In the genomic region with DNA sequence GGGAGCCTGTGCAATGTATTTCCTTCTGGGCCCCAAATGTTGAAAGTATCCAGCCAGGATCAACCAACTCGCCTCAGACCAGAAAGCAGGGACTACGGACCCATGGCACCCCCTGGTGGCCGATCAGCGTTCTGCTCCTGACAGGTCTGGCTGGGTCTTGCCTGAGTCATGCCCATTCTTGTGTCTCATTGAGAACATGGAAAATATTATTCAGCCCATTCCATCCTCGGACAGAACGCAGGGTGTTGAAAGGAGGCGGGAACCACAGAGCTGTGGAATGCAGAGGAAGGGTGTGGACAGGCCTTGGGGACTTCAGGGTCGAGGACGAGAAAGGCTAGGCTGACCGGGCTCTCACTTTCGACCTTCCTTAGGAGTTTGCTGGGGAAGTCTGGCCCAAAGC, we compare ENCODE assay signal across 8 mouse cellular contexts. TPM values are rescaled to one million over a fixed set of nuclear protein-coding genes. Genes with fewer than 3 reads are reported as not detected.
DNase-seq lines count a peak whose midpoint lies in the region; ATAC-seq and TF ChIP-seq lines count a peak whose summit lies in the region.

No protein-coding gene starts in this region.

- dilution Hi-C loops in CH12.LX (cut with MboI; ENCODE audit: extremely low pct_ligation_motif_present, extremely low pct_unique_long_range_greater_than_20kb, low sequenced_read_pairs) = no loop called here

- no peaks in the 10 kb centered on the region for H3K79me2 ChIP-seq in CH12.LX (replicated peaks; ENCODE audit: control insufficient read depth, extremely low read depth, insufficient read depth, poor library complexity, severe bottlenecking)

- H3K27ac ChIP-seq in CH12.LX (ENCODE audit: insufficient read depth, low read depth) = no peak overlapping the region
- no peak overlapping the region for H3K27ac ChIP-seq in forebrain, embryonic 13.5 days
- H3K27ac ChIP-seq in liver, embryonic 16.5 days (ENCODE audit: low read length) = no peak overlapping the region
- no peak overlapping the region for H3K27ac ChIP-seq in neural tube, embryonic 14.5 days (ENCODE audit: low read depth, low read length)
- H3K27ac ChIP-seq in testis, adult 2 months (ENCODE audit: control insufficient read depth, insufficient read depth, low read depth, low read length) = no peak overlapping the region

- WGBS in forebrain, embryonic 13.5 days = 27% methylated on average over 11 of the region's 11 CpGs
- 28% methylated on average over 11 of the region's 11 CpGs for WGBS in liver, embryonic 16.5 days (ENCODE audit: insufficient replicate concordance)
- 29% methylated on average over 11 of the region's 11 CpGs for WGBS in neural tube, embryonic 14.5 days

- in situ Hi-C loops in CH12.LX (cut with MboI; ENCODE audit: low pct_ligation_motif_present, low pct_unique_long_range_greater_than_20kb, low sequenced_read_pairs) = loop anchor here (5.0 to 25.0 kb wide), 3 partner anchors 92 to 377 kb away; no protein-coding TSS in a partner anchor

- peak; percentile 69 for ATAC-seq in forebrain, embryonic 13.5 days
- peak; percentile 64 for ATAC-seq in liver, embryonic 16.5 days (ENCODE audit: low read depth)
- peak; percentile 51 for ATAC-seq in neural tube, embryonic 14.5 days (ENCODE audit: low read depth)

- H3K4me3 ChIP-seq in CH12.LX (replicated peaks in 1 of 3; ENCODE audit: low read depth in 2 of 3, low read length in 2 of 3, poor library complexity in 1 of 3) = no peak overlapping the region
- H3K4me3 ChIP-seq in forebrain, embryonic 13.5 days = no peak overlapping the region
- no peak overlapping the region for H3K4me3 ChIP-seq in liver, embryonic 16.5 days (ENCODE audit: low read depth, low read length)
- no peak overlapping the region for H3K4me3 ChIP-seq in neural tube, embryonic 14.5 days (ENCODE audit: low read depth, low read length)
- no peak overlapping the region for H3K4me3 ChIP-seq in testis, adult 2 months (ENCODE audit: control insufficient read depth, low read depth, low read length)

- peak; percentile 82 to 98 for TF ChIP-seq CTCF in CH12.LX (conservative IDR thresholded peaks at IDR 0.05 in 1 of 2, IDR thresholded peaks at IDR 0.05 in 1 of 2; ENCODE audit: low read depth in 2 of 2, low read length in 2 of 2)
- peak; percentile 94 for TF ChIP-seq CTCF in testis, adult 2 months (IDR thresholded peaks at IDR 0.05; ENCODE audit: control insufficient read depth, insufficient read depth, insufficient replicate concordance, low read depth, low read length)

- DNase-seq in CH12.LX (ENCODE audit: extremely low read depth) = peak; percentile 91
- DNase-seq in c-Kit-positive CD71-positive TER-119-positive erythroid progenitor cells, embryonic 14.5 days (ENCODE audit: low spot score) = peak; percentile 74
- peak; percentile 98 to 99 for DNase-seq in heart, postnatal 10 days
- peak; percentile 96 to 97 for DNase-seq in kidney, postnatal 4 days

- no peak for TF ChIP-seq POLR2A in CH12.LX (IDR thresholded peaks at IDR 0.05; ENCODE audit: low read depth, low read length)
- no peak for TF ChIP-seq POLR2A in testis, adult 2 months (IDR thresholded peaks at IDR 0.05; ENCODE audit: control insufficient read depth, low read depth, low read length)

- intact Hi-C loops in heart, postnatal 10 days (cut with DNase I) = loop anchor here (1.0 to 2.0 kb wide), 5 partner anchors 61 to 135 kb away; no protein-coding TSS in a partner anchor

- H3K27me3 ChIP-seq in CH12.LX (replicated peaks) = no peaks in the 10 kb centered on the region
- no peaks in the 10 kb centered on the region for H3K27me3 ChIP-seq in forebrain, embryonic 13.5 days
- H3K27me3 ChIP-seq in liver, embryonic 16.5 days (ENCODE audit: control insufficient read depth, insufficient read depth, low read depth, low read length) = no peaks in the 10 kb centered on the region
- H3K27me3 ChIP-seq in neural tube, embryonic 14.5 days (ENCODE audit: control insufficient read depth, insufficient read depth, low read length) = no peaks in the 10 kb centered on the region
- H3K27me3 ChIP-seq in testis, adult 2 months (ENCODE audit: control insufficient read depth, insufficient read depth, low read length) = no peaks in the 10 kb centered on the region

- H3K36me3 ChIP-seq in CH12.LX (replicated peaks in 1 of 2; ENCODE audit: control insufficient read depth in 1 of 2, insufficient read depth in 1 of 2, low read length in 1 of 2) = no peaks in the 10 kb centered on the region
- H3K36me3 ChIP-seq in forebrain, embryonic 13.5 days (ENCODE audit: poor library complexity, severe bottlenecking) = no peaks in the 10 kb centered on the region
- H3K36me3 ChIP-seq in liver, embryonic 16.5 days (ENCODE audit: control insufficient read depth, insufficient read depth) = no peaks in the 10 kb centered on the region
- H3K36me3 ChIP-seq in neural tube, embryonic 14.5 days (ENCODE audit: control insufficient read depth, insufficient read depth, low read length) = no peaks in the 10 kb centered on the region
- H3K36me3 ChIP-seq in testis, adult 2 months (ENCODE audit: control insufficient read depth, insufficient read depth, low read length) = no peaks in the 10 kb centered on the region

- H3K4me1 ChIP-seq in CH12.LX (ENCODE audit: control insufficient read depth in 1 of 2, insufficient read depth in 2 of 2) = peaks cover 0 to 20% of the 10 kb centered on the region in 2 experiments; a peak in 2 of 4 replicates
- H3K4me1 ChIP-seq in forebrain, embryonic 13.5 days = no peaks in the 10 kb centered on the region
- H3K4me1 ChIP-seq in liver, embryonic 16.5 days (ENCODE audit: control insufficient read depth, low read depth, low read length) = no peaks in the 10 kb centered on the region
- no peaks in the 10 kb centered on the region for H3K4me1 ChIP-seq in neural tube, embryonic 14.5 days (ENCODE audit: control insufficient read depth, insufficient read depth, low read length)
- H3K4me1 ChIP-seq in testis, adult 2 months (ENCODE audit: control insufficient read depth, insufficient read depth, low read length) = no peaks in the 10 kb centered on the region

- TF ChIP-seq EP300 in CH12.LX (IDR thresholded peaks at IDR 0.05; ENCODE audit: low read length) = peak; percentile 57

- no peaks in the 10 kb centered on the region for H3K9me3 ChIP-seq in CH12.LX (replicated peaks; ENCODE audit: low read length)
- H3K9me3 ChIP-seq in forebrain, embryonic 13.5 days (replicated peaks) = no peaks in the 10 kb centered on the region
- no peaks in the 10 kb centered on the region for H3K9me3 ChIP-seq in liver, embryonic 16.5 days (replicated peaks; ENCODE audit: control insufficient read depth, low read length)
- no peaks in the 10 kb centered on the region for H3K9me3 ChIP-seq in neural tube, embryonic 14.5 days (ENCODE audit: control insufficient read depth, low read length)

- peak; percentile 99 for TF ChIP-seq RAD21 in CH12.LX (IDR thresholded peaks at IDR 0.05; ENCODE audit: low read depth, low read length)

- no peak overlapping the region for H3K9ac ChIP-seq in CH12.LX (ENCODE audit: insufficient read depth, low read depth)
- H3K9ac ChIP-seq in forebrain, embryonic 13.5 days = no peak overlapping the region
- no peak overlapping the region for H3K9ac ChIP-seq in liver, embryonic 16.5 days (ENCODE audit: low read depth, low read length)
- no peak overlapping the region for H3K9ac ChIP-seq in neural tube, embryonic 14.5 days (replicated peaks; ENCODE audit: low read depth, low read length)

- H3K4me2 ChIP-seq in CH12.LX (ENCODE audit: insufficient read depth, low read depth, poor library complexity, severe bottlenecking) = peak overlapping the region; percentile 37; the same call in 1 of the 2 replicates
- no peak overlapping the region for H3K4me2 ChIP-seq in forebrain, embryonic 13.5 days
- H3K4me2 ChIP-seq in liver, embryonic 16.5 days (ENCODE audit: low read depth, low read length) = no peak overlapping the region
- no peak overlapping the region for H3K4me2 ChIP-seq in neural tube, embryonic 14.5 days (ENCODE audit: low read depth, low read length)

TF ChIP-seq in CH12.LX, 34 proteins besides CTCF, POLR2A, EP300 and RAD21 (continues in another document):
- no peak for TF ChIP-seq NRF1 (IDR thresholded peaks at IDR 0.05; ENCODE audit: low read depth, low read length)
- 0 out of 2 replicates have a peak, but pooled peaks have one; percentile 26 for TF ChIP-seq MAZ (IDR thresholded peaks at IDR 0.05; ENCODE audit: low read depth, low read length)
- peak; percentile 88 for TF ChIP-seq JUN (IDR thresholded peaks at IDR 0.05; ENCODE audit: insufficient read depth, low read depth, low read length)
- no peak for TF ChIP-seq MXI1 (IDR thresholded peaks at IDR 0.05; ENCODE audit: low read depth, low read length)
- no peak for TF ChIP-seq PAX5 (IDR thresholded peaks at IDR 0.05; ENCODE audit: low read length)
- TF ChIP-seq USF2 (conservative IDR thresholded peaks at IDR 0.05; ENCODE audit: low read depth, low read length) = no peak
- TF ChIP-seq ZC3H11A (IDR thresholded peaks at IDR 0.05; ENCODE audit: low read depth, low read length) = peak; percentile 97
- 0 out of 2 replicates have a peak, but pooled peaks have one; percentile 36 for TF ChIP-seq TCF12 (IDR thresholded peaks at IDR 0.05; ENCODE audit: low read depth, low read length)
- 0 out of 2 replicates have a peak, but pooled peaks have one; percentile 42 for TF ChIP-seq ELF1 (IDR thresholded peaks at IDR 0.05; ENCODE audit: low read depth, low read length)
- TF ChIP-seq MAFK (IDR thresholded peaks at IDR 0.05; ENCODE audit: insufficient replicate concordance, low read length) = 0 out of 2 replicates have a peak, but pooled peaks have one; percentile 19
- TF ChIP-seq SIN3A (IDR thresholded peaks at IDR 0.05; ENCODE audit: low read length) = peak; percentile 52; the same call in 1 of the 2 replicates
- TF ChIP-seq JUND (conservative IDR thresholded peaks at IDR 0.05; ENCODE audit: low read depth, low read length) = peak; percentile 88
- TF ChIP-seq ETS1 (conservative IDR thresholded peaks at IDR 0.05; ENCODE audit: low read depth, low read length) = peak; percentile 53
- no peak for TF ChIP-seq GABPA (IDR thresholded peaks at IDR 0.05; ENCODE audit: insufficient replicate concordance, low read depth, low read length)
- peak; percentile 64; the same call in 1 of the 2 replicates for TF ChIP-seq IRF4 (IDR thresholded peaks at IDR 0.05; ENCODE audit: low read depth, low read length)
- TF ChIP-seq SMC3 (IDR thresholded peaks at IDR 0.05; ENCODE audit: low read depth, low read length) = peak; percentile 99
- TF ChIP-seq CHD1 (IDR thresholded peaks at IDR 0.05; ENCODE audit: low read depth, low read length) = peak; percentile 75; the same call in 1 of the 2 replicates

RNA-seq across cellular contexts. Expression of a gene that starts 15.5 kb away (rescaled TPM):
- total RNA-seq in CH12.LX (2012; rRNA removed) (34.0 and 35.1 TPM in 2 replicates), CH12.LX (2014; rRNA removed) (29.5 and 33.6 TPM in 2 replicates)
- polyA plus RNA-seq in CH12.LX (2012; ENCODE audit: insufficient read length, low read depth) = 76.1 and 84.5 TPM in 2 replicates
- polyA plus RNA-seq in forebrain, embryonic 13.5 days (2015; fragmentation: Nextera tagmentation; extraction: Ambion mirVana) = 73.3 and 85.4 TPM in 2 replicates
- total RNA-seq in heart, postnatal 10 days (2021) = 10 to 100 TPM; 48.7 to 55.5 TPM
- 20.0 and 23.6 TPM in 2 replicates for polyA plus RNA-seq in liver, embryonic 16.5 days (2015; fragmentation: Nextera tagmentation; extraction: Ambion mirVana)
- 63.4 and 69.3 TPM in 2 replicates for polyA plus RNA-seq in neural tube, embryonic 14.5 days (2014; fragmentation: Nextera tagmentation; extraction: Ambion mirVana)
- polyA plus RNA-seq in testis, adult 2 months (2012; rRNA removed) = 3.0 and 4.2 TPM in 2 replicates
